Mouse (Mus musculus) forebrain, embryonic 11.5 days (tissue): ENCODE measurements around the gene Stat1. TPM values are rescaled to one million over a fixed set of nuclear protein-coding genes. Genes with fewer than 3 reads are reported as not detected.

Source experiments
- ATAC-seq: fragments of 200-750 bp; cut with Nextera tagmentation; replicated peaks from 2 replicates; pipeline ENCODE4 v1.8.0; 2017; ENCODE audit warnings: moderate TSS enrichment; ENCODE audit not compliant: low FRiP score
- DNase-seq: peaks from one replicate; pipeline ENCODE4 v3.0.0-alpha.2; 2017; ENCODE audit warnings: low spot score
- H3K27ac ChIP-seq: fragments of 300-500 bp; sonication (generic); 2 replicates; pipeline ENCODE4 v1.5.1; 2014; ENCODE audit warnings: low read depth, low read length
- H3K27me3 ChIP-seq: fragments of 300-500 bp; sonication (generic); 2 replicates; pipeline ENCODE4 v1.6.1; 2014; ENCODE audit warnings: mild to moderate bottlenecking, low read length, mixed read lengths; ENCODE audit not compliant: control insufficient read depth, insufficient read depth
- H3K36me3 ChIP-seq: fragments of 300-500 bp; sonication (generic); 2 replicates; pipeline ENCODE4 v1.6.1; 2014; ENCODE audit warnings: mild to moderate bottlenecking, low read length, moderate library complexity, mixed read lengths; ENCODE audit not compliant: control insufficient read depth, insufficient read depth
- H3K4me1 ChIP-seq: fragments of 300-500 bp; sonication (generic); replicated peaks from 2 replicates; pipeline ENCODE4 v1.6.1; 2014; ENCODE audit warnings: low read length, mixed read lengths; ENCODE audit not compliant: control insufficient read depth, insufficient read depth
- H3K4me2 ChIP-seq: fragments of 300-500 bp; sonication (generic); 2 replicates; pipeline ENCODE4 v1.6.1; 2014; ENCODE audit warnings: low read depth, mild to moderate bottlenecking, low read length, moderate library complexity, mixed read lengths; ENCODE audit not compliant: severe bottlenecking
- H3K4me3 ChIP-seq: fragments of 300-500 bp; sonication (generic); 2 replicates; pipeline ENCODE4 v1.5.1; 2014; ENCODE audit warnings: low read depth, low read length
- H3K9ac ChIP-seq: fragments of 300-500 bp; sonication (generic); 2 replicates; pipeline ENCODE4 v1.6.1; 2014; ENCODE audit warnings: low read length
- H3K9me3 ChIP-seq: fragments of 300-500 bp; sonication (generic); 2 replicates; pipeline ENCODE4 v1.6.1; 2016; ENCODE audit warnings: low read length, mixed read lengths; ENCODE audit not compliant: control insufficient read depth
- WGBS: fragments of 180-500 bp; shearing (Covaris S2); extraction: QIAGEN DNeasy Blood & Tissue Kit; methylation state at CpG from one replicate; pipeline ENCODE4 v1.1.7; 2014; 5-methylcytosine and 5-hydroxymethylcytosine counted together
- polyA plus RNA-seq: library from polyadenylated mRNA; unstranded; fragments of >200 nt; fragmentation: Nextera tagmentation; extraction: Ambion mirVana; gene quantifications from 2 replicates; pipeline ENCODE4 v1.2.1, GENCODE M21; 2014

Gene Stat1
- polyA plus RNA-seq, 1 experiment from 2014 or later = 15.6 TPM

- no peak overlapping the region for H3K27ac ChIP-seq
- no peaks in the 10 kb centered on the region for H3K27me3 ChIP-seq
- ATAC-seq = no peak
- H3K4me3 ChIP-seq = no peak overlapping the region
- no peaks in the 10 kb centered on the region for H3K36me3 ChIP-seq
- no peak overlapping the region for H3K4me2 ChIP-seq
- DNase-seq = peak; percentile 33
- H3K9ac ChIP-seq = no peak overlapping the region
- no peaks in the 10 kb centered on the region for H3K9me3 ChIP-seq
- no peaks in the 10 kb centered on the region for H3K4me1 ChIP-seq
- WGBS = 87% methylated on average over 8 of the region's 8 CpGs
Observed at GRCm38 (mm10) chr1:52161151-52161550, 41.9 kb downstream of the Stat1 start.

GRCm38 (mm10) chr1:52163707-52164457 lies 44.6 kb downstream of the Stat1 start:
- ATAC-seq (no peak), DNase-seq (peak; percentile 34)
- Histone ChIP-seq H3K4me3 (no peak overlapping the region), H3K4me2 (no peak overlapping the region), H3K4me1 (no peaks in the 10 kb centered on the region), H3K36me3 (no peaks in the 10 kb centered on the region), H3K9ac (no peak overlapping the region), H3K9me3 (no peaks in the 10 kb centered on the region), H3K27ac (no peak overlapping the region), H3K27me3 (no peaks in the 10 kb centered on the region)
- WGBS = 90% methylated on average over 5 of the region's 5 CpGs

GRCm38 (mm10) chr1:52166652-52167220 lies 47.5 kb downstream of the Stat1 start:
- no peak overlapping the region for H3K27ac ChIP-seq

GRCm38 (mm10) chr1:52170057-52170456 lies 50.8 kb downstream of the Stat1 start:
- Histone ChIP-seq H3K4me3 (no peak overlapping the region), H3K4me1 (no peaks in the 10 kb centered on the region), H3K9me3 (no peaks in the 10 kb centered on the region), H3K27ac (no peak overlapping the region), H3K27me3 (no peaks in the 10 kb centered on the region), H3K36me3 (no peaks in the 10 kb centered on the region), H3K4me2 (no peak overlapping the region), H3K9ac (no peak overlapping the region)
- DNase-seq (peak; percentile 65), ATAC-seq (0 out of 2 replicates have a peak, but pooled peaks have one; percentile 30)
- 17% methylated on average over 3 of the region's 3 CpGs for WGBS

More at GRCm38 (mm10) chr1:52166652-52167220, 47.5 kb downstream of the Stat1 start:
- Histone ChIP-seq H3K9me3 (no peaks in the 10 kb centered on the region), H3K4me2 (no peak overlapping the region), H3K36me3 (no peaks in the 10 kb centered on the region), H3K9ac (no peak overlapping the region), H3K4me1 (no peaks in the 10 kb centered on the region), H3K27me3 (no peaks in the 10 kb centered on the region), H3K4me3 (no peak overlapping the region)
- ATAC-seq = no peak
- 78% methylated on average over 14 of the region's 14 CpGs for WGBS
- no peak for DNase-seq

GRCm38 (mm10) chr1:52170747-52171146 lies 51.5 kb downstream of the Stat1 start:
- Histone ChIP-seq H3K4me2 (no peak overlapping the region), H3K36me3 (no peaks in the 10 kb centered on the region), H3K27ac (no peak overlapping the region), H3K4me3 (no peak overlapping the region), H3K4me1 (no peaks in the 10 kb centered on the region), H3K9me3 (no peaks in the 10 kb centered on the region), H3K27me3 (no peaks in the 10 kb centered on the region), H3K9ac (no peak overlapping the region)
- WGBS = 75% methylated on average over 7 of the region's 7 CpGs
- DNase-seq (no peak), ATAC-seq (no peak)

GRCm38 (mm10) chr1:52171271-52171670 lies 52.0 kb downstream of the Stat1 start:
- Histone ChIP-seq H3K27ac (no peak overlapping the region), H3K36me3 (no peaks in the 10 kb centered on the region), H3K4me1 (no peaks in the 10 kb centered on the region), H3K4me3 (no peak overlapping the region), H3K4me2 (no peak overlapping the region), H3K9ac (no peak overlapping the region), H3K9me3 (no peaks in the 10 kb centered on the region), H3K27me3 (no peaks in the 10 kb centered on the region)
- DNase-seq (no peak), ATAC-seq (no peak)
- WGBS = 82% methylated on average over 8 of the region's 8 CpGs

- H3K27ac ChIP-seq = no peak overlapping the region
- WGBS = 75% methylated on average over 5 of the region's 5 CpGs
- H3K9ac ChIP-seq = no peak overlapping the region
- H3K9me3 ChIP-seq = no peaks in the 10 kb centered on the region
- H3K4me3 ChIP-seq = no peak overlapping the region
- H3K27me3 ChIP-seq = no peaks in the 10 kb centered on the region
- DNase-seq (no peak), ATAC-seq (no peak)
- H3K4me1 ChIP-seq = no peaks in the 10 kb centered on the region
- no peak overlapping the region for H3K4me2 ChIP-seq
- H3K36me3 ChIP-seq = no peaks in the 10 kb centered on the region
Observed at GRCm38 (mm10) chr1:52175321-52175720, 56.1 kb downstream of the Stat1 start.

- H3K9me3 ChIP-seq = no peaks in the 10 kb centered on the region
- WGBS = 82% methylated on average over 3 of the region's 3 CpGs
- no peak overlapping the region for H3K9ac ChIP-seq
- no peak overlapping the region for H3K4me2 ChIP-seq
- no peak overlapping the region for H3K4me3 ChIP-seq
- no peak for DNase-seq
- H3K27ac ChIP-seq = no peak overlapping the region
- H3K27me3 ChIP-seq = no peaks in the 10 kb centered on the region
- H3K4me1 ChIP-seq = no peaks in the 10 kb centered on the region
- H3K36me3 ChIP-seq = no peaks in the 10 kb centered on the region
- no peak for ATAC-seq
Observed at GRCm38 (mm10) chr1:52175983-52176382, 56.7 kb downstream of the Stat1 start.

- H3K9ac ChIP-seq = no peak overlapping the region
- H3K4me3 ChIP-seq = no peak overlapping the region
- no peak overlapping the region for H3K4me2 ChIP-seq
- H3K27me3 ChIP-seq = no peaks in the 10 kb centered on the region
- DNase-seq = no peak
- H3K27ac ChIP-seq = no peak overlapping the region
- H3K36me3 ChIP-seq = no peaks in the 10 kb centered on the region
- WGBS = 83% methylated on average over 2 of the region's 2 CpGs
- ATAC-seq = no peak
- no peaks in the 10 kb centered on the region for H3K4me1 ChIP-seq
- no peaks in the 10 kb centered on the region for H3K9me3 ChIP-seq
Observed at GRCm38 (mm10) chr1:52176999-52177398, 57.8 kb downstream of the Stat1 start.
